Mouse (Mus musculus): ENCODE data around the gene Bcl2l12. TPM values are rescaled to one million over a fixed set of nuclear protein-coding genes. Genes with fewer than 3 reads are reported as not detected.

The Bcl2l12 gene
- total and polyA plus RNA-seq, 3 experiments: 16.6 to 24.6 TPM; not detected in 1

DNA sequence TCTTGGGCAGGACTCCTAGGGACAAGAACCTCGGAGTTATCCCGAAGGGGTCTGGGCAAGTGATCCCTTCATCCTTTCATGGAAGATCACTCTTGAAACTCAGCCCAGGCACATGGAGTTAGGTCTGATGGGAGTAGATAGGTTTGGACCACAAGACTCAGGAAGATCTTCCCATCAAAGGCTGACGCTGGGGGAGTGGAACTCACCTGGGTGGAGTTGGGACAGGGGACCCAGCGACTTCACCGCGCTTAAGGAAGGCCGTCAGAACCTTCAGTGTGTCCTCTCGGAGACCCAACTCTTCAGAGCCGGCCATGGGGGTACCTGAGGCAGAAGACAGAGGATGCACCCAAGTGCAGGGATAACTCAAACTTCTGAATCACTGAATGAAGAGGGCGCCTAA is 1.8 kb downstream of the Bcl2l12 start:
- TF ChIP-seq JUND (IDR thresholded peaks at IDR 0.05; ENCODE audit: low read depth, low read length): no peak
- no peak for TF ChIP-seq ETS1 (IDR thresholded peaks at IDR 0.05; ENCODE audit: low read depth, low read length)
- TF ChIP-seq TCF12 (IDR thresholded peaks at IDR 0.05; ENCODE audit: low read depth, low read length): no peak
- no peak for TF ChIP-seq EP300 (IDR thresholded peaks at IDR 0.05; ENCODE audit: low read depth in 1 of 2, low read length in 2 of 2)
- no peak for TF ChIP-seq MYC (IDR thresholded peaks at IDR 0.05; ENCODE audit: low read depth, low read length)
- TF ChIP-seq SMC3 (IDR thresholded peaks at IDR 0.05; ENCODE audit: low read depth, low read length): no peak
- no peak for TF ChIP-seq ZNF384 (IDR thresholded peaks at IDR 0.05; ENCODE audit: low read depth, low read length)
- TF ChIP-seq ZMIZ1 (IDR thresholded peaks at IDR 0.05; ENCODE audit: low read depth, low read length): no peak
- TF ChIP-seq ZKSCAN1 (IDR thresholded peaks at IDR 0.05; ENCODE audit: low read depth, low read length): no peak
- no peak for TF ChIP-seq GABPA (IDR thresholded peaks at IDR 0.05; ENCODE audit: low read depth, low read length)
- no peak for TF ChIP-seq ELF1 (IDR thresholded peaks at IDR 0.05; ENCODE audit: low read depth, low read length)
- no peak for TF ChIP-seq KAT2A (conservative IDR thresholded peaks at IDR 0.05; ENCODE audit: low read depth, low read length)
- no peak for TF ChIP-seq POLR2A (IDR thresholded peaks at IDR 0.05; ENCODE audit: control insufficient read depth in 1 of 2, insufficient read depth in 1 of 2, low read depth in 1 of 2, low read length in 2 of 2, poor library complexity in 1 of 2)
- no peak for TF ChIP-seq CHD2 (IDR thresholded peaks at IDR 0.05; ENCODE audit: low read length)
- no peak for TF ChIP-seq TAL1 (IDR thresholded peaks at IDR 0.05; ENCODE audit: low read length)
- TF ChIP-seq MAFK (IDR thresholded peaks at IDR 0.05; ENCODE audit: borderline replicate concordance, low read depth, low read length): no peak
- no peak for TF ChIP-seq MXI1 (IDR thresholded peaks at IDR 0.05; ENCODE audit: low read depth, low read length)
- Histone ChIP-seq H3K9me3 (replicated peaks; ENCODE audit: insufficient read depth, low read length) (no peaks in the 10 kb centered on the region), H3K9ac (ENCODE audit: control insufficient read depth, low read depth, low read length, poor library complexity, severe bottlenecking) (peak overlapping the region; percentile 87), H3K79me2 (ENCODE audit: control insufficient read depth, insufficient read depth, low read length, poor library complexity) (peaks cover 22% of the 10 kb centered on the region), H3K27ac (ENCODE audit: control insufficient read depth, low read depth, low read length) (peak overlapping the region; percentile 46), H3K27me3 (ENCODE audit: control insufficient read depth in 1 of 2, insufficient read depth in 2 of 2, low read length in 2 of 2) (no peaks in the 10 kb centered on the region), H3K4me3 (ENCODE audit: control insufficient read depth in 1 of 2, insufficient read depth in 1 of 2, low read depth in 2 of 2, low read length in 2 of 2) (peak overlapping the region; percentile 64 to 79), H3K4me1 (ENCODE audit: control insufficient read depth in 1 of 2, insufficient read depth in 2 of 2, low read length in 2 of 2) (no peaks in the 10 kb centered on the region), H3K36me3 (ENCODE audit: control insufficient read depth in 1 of 2, insufficient read depth in 2 of 2, low read length in 2 of 2) (peaks cover 0 to 9% of the 10 kb centered on the region in 2 experiments; a peak in 1 of 4 replicates)
- no peak for DNase-seq (ENCODE audit: low read depth, low spot score)

DNA sequence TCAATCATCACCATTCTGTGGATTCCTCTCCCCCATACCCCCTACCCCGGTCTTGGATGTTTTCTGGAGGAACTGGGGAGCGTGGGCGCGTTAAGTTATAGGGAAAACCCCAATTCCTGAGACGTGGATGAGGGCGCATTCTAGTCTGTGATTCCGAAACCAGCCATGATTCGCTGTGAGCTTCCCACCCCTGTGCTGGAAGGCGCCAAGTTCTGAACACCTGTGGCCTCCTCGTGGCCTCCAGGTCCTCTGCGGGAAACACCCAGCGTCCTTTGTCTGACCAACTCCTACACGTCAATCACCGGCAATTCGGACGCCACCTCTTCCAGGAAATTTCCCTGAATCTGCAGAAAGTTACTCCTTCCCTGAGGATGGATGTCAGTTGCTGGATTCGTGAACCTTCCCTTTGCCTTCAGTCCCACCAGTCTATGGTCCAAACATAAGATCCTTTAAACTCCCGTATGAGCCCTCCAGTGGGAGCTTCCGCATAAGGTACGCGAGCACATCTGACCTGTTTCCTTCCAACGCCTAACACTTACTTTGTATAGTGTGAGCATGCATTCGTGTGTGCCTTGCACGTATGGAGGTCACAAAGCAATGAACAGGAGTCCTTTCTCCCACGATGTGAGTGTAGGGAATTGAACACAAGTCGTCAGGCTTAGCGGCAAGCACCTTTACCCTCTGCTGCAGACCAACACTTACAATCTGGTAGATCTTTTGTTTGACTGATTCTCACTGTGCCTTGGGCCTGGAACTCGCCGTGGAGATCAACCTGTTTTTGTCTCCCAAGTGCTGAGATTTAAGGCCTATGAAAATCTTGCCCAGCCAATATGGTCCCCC is 11.4 kb downstream of the Bcl2l12 start:
- H3K79me2 ChIP-seq (ENCODE audit: control insufficient read depth, insufficient read depth, low read length, poor library complexity): peaks cover 40% of the 10 kb centered on the region
- no peaks in the 10 kb centered on the region for H3K27me3 ChIP-seq (ENCODE audit: control insufficient read depth in 1 of 2, insufficient read depth in 2 of 2, low read length in 2 of 2)
- peak overlapping the region; percentile 61 to 76 for H3K4me3 ChIP-seq (ENCODE audit: control insufficient read depth in 1 of 2, insufficient read depth in 1 of 2, low read depth in 2 of 2, low read length in 2 of 2)
- peak; percentile 83 for DNase-seq (ENCODE audit: low read depth, low spot score)
- no peaks in the 10 kb centered on the region for H3K9me3 ChIP-seq (replicated peaks; ENCODE audit: insufficient read depth, low read length)
- peak overlapping the region; percentile 84 for H3K9ac ChIP-seq (ENCODE audit: control insufficient read depth, low read depth, low read length, poor library complexity, severe bottlenecking)
- peaks cover 0 to 11% of the 10 kb centered on the region in 2 experiments; a peak in 3 of 4 replicates for H3K4me1 ChIP-seq (ENCODE audit: control insufficient read depth in 1 of 2, insufficient read depth in 2 of 2, low read length in 2 of 2)
- H3K27ac ChIP-seq (ENCODE audit: control insufficient read depth, low read depth, low read length): peak overlapping the region; percentile 83
- H3K36me3 ChIP-seq (ENCODE audit: control insufficient read depth in 1 of 2, insufficient read depth in 2 of 2, low read length in 2 of 2): peaks cover 2 to 10% of the 10 kb centered on the region in 2 experiments
- TF ChIP-seq JUND (IDR thresholded peaks at IDR 0.05; ENCODE audit: low read depth, low read length) (no peak), POLR2AphosphoS2 (IDR thresholded peaks at IDR 0.05; ENCODE audit: low read length) (peak; percentile 75), RAD21 (IDR thresholded peaks at IDR 0.05; ENCODE audit: low read depth, low read length) (no peak), CTCF (IDR thresholded peaks at IDR 0.05 in 2 of 3, conservative IDR thresholded peaks at IDR 0.05 in 1 of 3; ENCODE audit: control insufficient read depth in 1 of 3, insufficient read depth in 1 of 3, low read depth in 2 of 3, low read length in 3 of 3, poor library complexity in 1 of 3, severe bottlenecking in 1 of 3) (no peak), MAFK (IDR thresholded peaks at IDR 0.05; ENCODE audit: borderline replicate concordance, low read depth, low read length) (no peak), BHLHE40 (IDR thresholded peaks at IDR 0.05; ENCODE audit: borderline replicate concordance, low read depth, low read length) (no peak), GABPA (IDR thresholded peaks at IDR 0.05; ENCODE audit: low read depth, low read length) (no peak), NRF1 (IDR thresholded peaks at IDR 0.05; ENCODE audit: insufficient read depth, low read depth, low read length, poor library complexity, severe bottlenecking) (no peak), POLR2A (IDR thresholded peaks at IDR 0.05; ENCODE audit: control insufficient read depth in 1 of 2, insufficient read depth in 1 of 2, low read depth in 1 of 2, low read length in 2 of 2, poor library complexity in 1 of 2) (peak in 1 of 2 experiments; percentile 85; a peak in 3 of 4 replicates), NELFE (IDR thresholded peaks at IDR 0.05; ENCODE audit: low read depth, low read length) (peak; percentile 85), RCOR1 (IDR thresholded peaks at IDR 0.05; ENCODE audit: low read depth, low read length) (0 out of 2 replicates have a peak, but pooled peaks have one; percentile 35), MXI1 (IDR thresholded peaks at IDR 0.05; ENCODE audit: low read depth, low read length) (peak; percentile 86), ETS1 (IDR thresholded peaks at IDR 0.05; ENCODE audit: low read depth, low read length) (peak; percentile 26; the same call in 1 of the 2 replicates), MEF2A (IDR thresholded peaks at IDR 0.05; ENCODE audit: extremely low read depth, insufficient replicate concordance, low read depth, low read length, poor library complexity, severe bottlenecking) (no peak), EP300 (IDR thresholded peaks at IDR 0.05; ENCODE audit: low read depth in 1 of 2, low read length in 2 of 2) (no peak; a peak in 1 of 4 replicates), ZKSCAN1 (IDR thresholded peaks at IDR 0.05; ENCODE audit: low read depth, low read length) (no peak), USF2 (IDR thresholded peaks at IDR 0.05; ENCODE audit: borderline replicate concordance in 1 of 2, insufficient read depth in 1 of 2, low read depth in 1 of 2, low read length in 2 of 2) (no peak), UBTF (IDR thresholded peaks at IDR 0.05; ENCODE audit: borderline replicate concordance, insufficient read depth, low read depth, low read length) (no peak)
